Mouse (Mus musculus) forebrain, embryonic 13.5 days (tissue): ENCODE measurements at regions not wholly inside any gene's neighbourhood (a gene's known extent, or its start where the extent isn't known, plus 50 kb on each side); places are given as distances from the start of the nearest gene placed in this dataset.

Experiments used
- ATAC-seq: fragments of 200-750 bp; cut with Nextera tagmentation; 2 replicates; pipeline ENCODE4 v1.8.0; 2017
- H3K27ac ChIP-seq: fragments of 300-500 bp; sonication (generic); 2 replicates; pipeline ENCODE4 v1.5.1; 2015; ENCODE audit warnings: inconsistent platforms, mild to moderate bottlenecking, moderate library complexity
- H3K27me3 ChIP-seq: fragments of 300-500 bp; sonication (generic); 2 replicates; pipeline ENCODE4 v1.6.1; 2015; ENCODE audit warnings: mild to moderate bottlenecking, inconsistent platforms
- H3K36me3 ChIP-seq: fragments of 300-500 bp; sonication (generic); 2 replicates; pipeline ENCODE4 v1.6.1; 2015; ENCODE audit warnings: mild to moderate bottlenecking, inconsistent platforms; ENCODE audit not compliant: poor library complexity, severe bottlenecking
- H3K4me1 ChIP-seq: fragments of 300-500 bp; sonication (generic); 2 replicates; pipeline ENCODE4 v1.6.1; 2015; ENCODE audit warnings: inconsistent platforms
- H3K4me2 ChIP-seq: fragments of 300-500 bp; sonication (generic); 2 replicates; pipeline ENCODE4 v1.6.1; 2015; ENCODE audit warnings: inconsistent platforms, mild to moderate bottlenecking, moderate library complexity
- H3K4me3 ChIP-seq: fragments of 300-500 bp; sonication (generic); 2 replicates; pipeline ENCODE4 v1.5.1; 2015; ENCODE audit warnings: mild to moderate bottlenecking, inconsistent platforms
- H3K9ac ChIP-seq: fragments of 300-500 bp; sonication (generic); 2 replicates; pipeline ENCODE4 v1.6.1; 2015; ENCODE audit warnings: mild to moderate bottlenecking, inconsistent platforms
- H3K9me3 ChIP-seq: fragments of 300-500 bp; sonication (generic); replicated peaks from 2 replicates; pipeline ENCODE4 v1.6.1; 2016; ENCODE audit warnings: inconsistent platforms
- WGBS: fragments of 180-500 bp; shearing (Covaris S2); methylation state at CpG from one replicate; pipeline ENCODE4 v1.1.7; 2015; 5-methylcytosine and 5-hydroxymethylcytosine counted together

- H3K27ac ChIP-seq: no peak overlapping the region
- ATAC-seq: no peak
- H3K27me3 ChIP-seq: no peaks in the 10 kb centered on the region
- H3K9ac ChIP-seq: no peak overlapping the region
- H3K4me2 ChIP-seq: no peak overlapping the region
- no peak overlapping the region for H3K4me3 ChIP-seq
- H3K9me3 ChIP-seq: no peaks in the 10 kb centered on the region
- H3K4me1 ChIP-seq: no peaks in the 10 kb centered on the region
- no peaks in the 10 kb centered on the region for H3K36me3 ChIP-seq
- WGBS: 88% methylated on average over 14 of the region's 14 CpGs
Observed at GRCm38 (mm10) chr4:9046436-9046835, 807.6 kb upstream of the Car8 start.

- H3K27ac ChIP-seq: no peak overlapping the region
- no peak for ATAC-seq
- no peaks in the 10 kb centered on the region for H3K4me1 ChIP-seq
Observed at GRCm38 (mm10) chr4:9046030-9046429, 807.2 kb upstream of the Car8 start.

GRCm38 (mm10) chr4:9036005-9036404 is 797.2 kb upstream of the Car8 start:
- Histone ChIP-seq H3K9me3 (no peaks in the 10 kb centered on the region), H3K27me3 (no peaks in the 10 kb centered on the region), H3K4me2 (no peak overlapping the region), H3K27ac (no peak overlapping the region), H3K9ac (no peak overlapping the region), H3K4me1 (no peaks in the 10 kb centered on the region), H3K4me3 (no peak overlapping the region), H3K36me3 (no peaks in the 10 kb centered on the region)
- no peak for ATAC-seq
- 92% methylated on average over 4 of the region's 4 CpGs for WGBS

More at GRCm38 (mm10) chr4:9046030-9046429, 807.2 kb upstream of the Car8 start:
- H3K36me3 ChIP-seq: no peaks in the 10 kb centered on the region
- no peak overlapping the region for H3K9ac ChIP-seq
- H3K4me3 ChIP-seq: no peak overlapping the region
- H3K27me3 ChIP-seq: no peaks in the 10 kb centered on the region
- no peaks in the 10 kb centered on the region for H3K9me3 ChIP-seq
- no peak overlapping the region for H3K4me2 ChIP-seq
- 76% methylated on average over 4 of the region's 4 CpGs for WGBS

GRCm38 (mm10) chr4:9035350-9035749 is 796.5 kb upstream of the Car8 start:
- Histone ChIP-seq H3K4me1 (no peaks in the 10 kb centered on the region), H3K9ac (no peak overlapping the region), H3K36me3 (no peaks in the 10 kb centered on the region), H3K4me3 (no peak overlapping the region), H3K27me3 (no peaks in the 10 kb centered on the region), H3K27ac (no peak overlapping the region), H3K4me2 (no peak overlapping the region), H3K9me3 (no peaks in the 10 kb centered on the region)
- WGBS: 86% methylated on average over 4 of the region's 4 CpGs
- ATAC-seq: no peak

- H3K4me1 ChIP-seq: no peaks in the 10 kb centered on the region
- H3K27me3 ChIP-seq: no peaks in the 10 kb centered on the region
- no peak overlapping the region for H3K9ac ChIP-seq
- no peak overlapping the region for H3K4me2 ChIP-seq
- H3K27ac ChIP-seq: no peak overlapping the region
- 79% methylated on average over 4 of the region's 4 CpGs for WGBS
- H3K36me3 ChIP-seq: no peaks in the 10 kb centered on the region
- H3K4me3 ChIP-seq: no peak overlapping the region
- H3K9me3 ChIP-seq: no peaks in the 10 kb centered on the region
- no peak for ATAC-seq
Observed at GRCm38 (mm10) chr4:9034280-9034679, 795.4 kb upstream of the Car8 start.

GRCm38 (mm10) chr4:9033106-9033642 is 794.3 kb upstream of the Car8 start:
- Histone ChIP-seq H3K27me3 (no peaks in the 10 kb centered on the region), H3K4me2 (no peak overlapping the region), H3K36me3 (no peaks in the 10 kb centered on the region), H3K9me3 (no peaks in the 10 kb centered on the region), H3K27ac (no peak overlapping the region), H3K4me1 (peaks cover 10% of the 10 kb centered on the region), H3K9ac (no peak overlapping the region), H3K4me3 (no peak overlapping the region)
- 91% methylated on average over 6 of the region's 6 CpGs for WGBS
- ATAC-seq: no peak

- no peak for ATAC-seq
- H3K4me3 ChIP-seq: no peak overlapping the region
Observed at GRCm38 (mm10) chr4:9031634-9032033, 792.8 kb upstream of the Car8 start.

GRCm38 (mm10) chr4:9028946-9029345 is 790.1 kb upstream of the Car8 start:
- peak overlapping the region; percentile 32; the same call in 1 of the 2 replicates for H3K27ac ChIP-seq
- H3K4me3 ChIP-seq: peak overlapping the region; percentile 39; the same call in 1 of the 2 replicates
- H3K36me3 ChIP-seq: no peaks in the 10 kb centered on the region
- WGBS: 15% methylated on average over 6 of the region's 6 CpGs
- peaks cover 31% of the 10 kb centered on the region for H3K4me1 ChIP-seq
- H3K9ac ChIP-seq: 0 out of 2 replicates have a peak overlapping the region, but pooled peaks have one; percentile 18
- ATAC-seq: no peak
- no peaks in the 10 kb centered on the region for H3K27me3 ChIP-seq
- H3K4me2 ChIP-seq: peak overlapping the region; percentile 78
- H3K9me3 ChIP-seq: no peaks in the 10 kb centered on the region

More at GRCm38 (mm10) chr4:9031634-9032033, 792.8 kb upstream of the Car8 start:
- H3K9ac ChIP-seq: no peak overlapping the region
- H3K27me3 ChIP-seq: no peaks in the 10 kb centered on the region
- peaks cover 22% of the 10 kb centered on the region for H3K4me1 ChIP-seq
- no peak overlapping the region for H3K4me2 ChIP-seq
- H3K27ac ChIP-seq: no peak overlapping the region
- no peaks in the 10 kb centered on the region for H3K9me3 ChIP-seq
- 38% methylated on average over 6 of the region's 6 CpGs for WGBS
- H3K36me3 ChIP-seq: no peaks in the 10 kb centered on the region

GRCm38 (mm10) chr4:9028475-9028874 is 789.6 kb upstream of the Car8 start:
- peak overlapping the region; percentile 64 for H3K9ac ChIP-seq
- H3K4me1 ChIP-seq: peaks cover 31% of the 10 kb centered on the region
- H3K4me2 ChIP-seq: peak overlapping the region; percentile 78
- no peaks in the 10 kb centered on the region for H3K9me3 ChIP-seq
- H3K27ac ChIP-seq: peak overlapping the region; percentile 32; the same call in 1 of the 2 replicates
- no peaks in the 10 kb centered on the region for H3K36me3 ChIP-seq
- no peak for ATAC-seq
- peak overlapping the region; percentile 39 for H3K4me3 ChIP-seq
- no peaks in the 10 kb centered on the region for H3K27me3 ChIP-seq
- whole genome bisulfite sequencing: 1% methylated on average over 12 of the region's 12 CpGs

- ATAC-seq: peak; percentile 87
- Histone ChIP-seq H3K4me1 (peaks cover 34% of the 10 kb centered on the region), H3K27me3 (no peaks in the 10 kb centered on the region), H3K4me3 (peak overlapping the region; percentile 39), H3K9me3 (no peaks in the 10 kb centered on the region), H3K9ac (peak overlapping the region; percentile 64), H3K36me3 (no peaks in the 10 kb centered on the region), H3K4me2 (peak overlapping the region; percentile 78), H3K27ac (peak overlapping the region; percentile 73)
- under 1% methylated on average over 30 of the region's 30 CpGs for WGBS
Observed at GRCm38 (mm10) chr4:9027798-9028404, 789.1 kb upstream of the Car8 start.

- peaks cover 36% of the 10 kb centered on the region for H3K4me1 ChIP-seq
- peak overlapping the region; percentile 73 for H3K27ac ChIP-seq
- no peak overlapping the region for H3K9ac ChIP-seq
- no peaks in the 10 kb centered on the region for H3K27me3 ChIP-seq
- H3K4me2 ChIP-seq: peak overlapping the region; percentile 78
- H3K36me3 ChIP-seq: no peaks in the 10 kb centered on the region
- no peak overlapping the region for H3K4me3 ChIP-seq
- peak; percentile 42 for ATAC-seq
- no peaks in the 10 kb centered on the region for H3K9me3 ChIP-seq
- WGBS: 13% methylated on average over 7 of the region's 7 CpGs
Observed at GRCm38 (mm10) chr4:9027383-9027782, 788.5 kb upstream of the Car8 start.

GRCm38 (mm10) chr4:9026841-9027240 is 788.0 kb upstream of the Car8 start:
- H3K4me2 ChIP-seq: peak overlapping the region; percentile 78; the same call in 1 of the 2 replicates

More at GRCm38 (mm10) chr4:9026841-9027240, 788.0 kb upstream of the Car8 start:
- Histone ChIP-seq H3K9ac (no peak overlapping the region), H3K36me3 (no peaks in the 10 kb centered on the region), H3K27me3 (no peaks in the 10 kb centered on the region), H3K4me3 (no peak overlapping the region), H3K27ac (peak overlapping the region; percentile 73; the same call in 1 of the 2 replicates), H3K4me1 (peaks cover 36% of the 10 kb centered on the region), H3K9me3 (no peaks in the 10 kb centered on the region)
- ATAC-seq: peak; percentile 69
- 28% methylated on average over 16 of the region's 16 CpGs for WGBS
